Mouse (Mus musculus): Measurements from ENCODE around the gene Numbl.
"Not testable (repeated sequence)": the region's sequence is repeated elsewhere in the genome, so short reads cannot be mapped to it uniquely, and the experiment has no call there.

The Numbl gene

GRCm38 (mm10) chr7:27258205-27258899 is at the start of gene Numbl:
TSS of gene Numbl (plus strand) at chr7:27258433.
- peak; percentile 91 to 97 for DNase-seq (ENCODE audit: low spot score in 2 of 2)

- DNase-seq (ENCODE audit: low spot score in 2 of 2): no peak
These were observed 45.6 kb upstream of the Numbl start for GRCm38 (mm10) chr7:27212626-27213025.

DNA sequence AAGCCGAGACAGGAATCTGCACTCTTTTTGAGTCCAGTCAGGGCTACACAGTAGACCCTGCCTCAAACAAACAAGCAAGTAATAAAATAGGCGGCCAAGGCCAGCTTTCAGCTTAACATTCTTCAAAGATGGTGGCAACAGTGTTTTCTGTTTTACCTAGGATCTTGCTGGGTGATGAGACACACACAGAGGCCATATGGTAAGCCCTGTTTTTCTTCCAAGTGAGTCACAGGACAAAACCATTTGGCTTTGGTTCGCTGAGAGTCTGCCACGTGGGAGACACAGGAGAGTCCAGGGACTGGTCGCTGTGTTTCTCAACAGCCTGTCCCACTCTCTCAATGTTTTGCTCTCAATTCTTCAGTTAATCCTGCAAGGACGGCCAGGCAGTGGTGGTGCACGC is 39.6 kb upstream of the Numbl start:
- no peak for DNase-seq (ENCODE audit: low spot score in 2 of 2)

DNA sequence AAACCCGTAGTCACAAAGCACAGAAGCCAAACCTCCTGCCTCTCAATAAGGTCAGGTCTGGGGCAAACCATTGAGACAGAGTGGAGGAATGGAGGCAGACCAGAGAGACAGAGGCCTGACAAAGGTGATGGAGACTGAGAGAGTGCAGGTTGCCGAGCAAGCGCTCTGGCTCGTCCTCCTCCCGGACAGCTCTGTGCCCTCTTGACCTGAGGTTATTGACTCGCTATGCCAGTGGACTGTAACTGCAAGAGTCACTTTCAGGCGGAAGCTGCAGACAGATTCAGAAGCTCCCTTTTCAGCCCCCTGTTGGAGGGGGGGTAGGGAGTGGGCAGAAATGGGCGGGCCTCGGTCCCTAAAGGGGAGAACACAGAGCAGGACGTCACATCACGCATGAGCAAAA is 38.3 kb upstream of the Numbl start:
- no peak for DNase-seq (ENCODE audit: low spot score in 2 of 2)

DNA sequence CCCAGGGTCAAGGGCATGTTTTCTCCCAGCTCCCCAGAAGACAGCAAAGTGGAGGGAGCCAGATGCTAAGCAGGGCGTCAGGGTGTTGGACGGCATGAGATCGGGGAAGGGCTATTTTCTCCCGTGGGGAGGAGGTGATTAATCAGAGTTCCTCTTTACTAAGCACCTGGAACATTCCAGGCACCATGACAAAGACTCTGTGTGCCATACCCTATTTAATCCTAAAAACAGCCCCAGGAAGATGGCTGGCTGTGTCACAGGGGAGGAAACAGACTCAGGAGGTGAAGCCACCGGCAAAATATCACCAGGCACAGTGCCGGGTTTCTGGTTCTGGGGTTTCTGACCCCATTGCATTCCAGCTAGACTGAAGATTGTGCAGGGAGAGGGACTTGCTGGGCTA is 36.3 kb upstream of the Numbl start:
- DNase-seq (ENCODE audit: low spot score in 2 of 2): no peak

DNA sequence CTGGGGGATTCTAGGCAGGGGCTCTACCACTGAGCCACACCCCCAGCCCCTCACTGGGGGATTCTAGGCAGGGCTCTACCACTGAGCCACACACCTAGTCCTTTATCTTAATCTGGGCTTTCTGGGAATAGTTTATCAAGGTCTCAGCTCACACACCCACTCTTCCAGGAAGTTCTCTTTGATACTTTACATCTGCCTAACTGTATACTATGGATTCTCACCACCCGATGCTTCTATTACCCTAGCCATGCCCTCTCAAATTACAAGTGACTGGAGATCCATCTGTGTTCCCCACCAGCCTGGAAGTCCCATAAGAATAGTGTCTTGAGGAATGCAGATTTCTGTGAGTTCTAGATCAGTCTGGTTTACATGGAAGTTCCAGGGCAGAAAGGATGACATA is 35.7 kb upstream of the Numbl start:
- DNase-seq (ENCODE audit: low spot score in 2 of 2): no peak

GRCm38 (mm10) chr7:27224877-27225575 is 33.2 kb upstream of the Numbl start:
- no peak for DNase-seq (ENCODE audit: low spot score in 2 of 2)

GRCm38 (mm10) chr7:27227276-27227675 is 31.0 kb upstream of the Numbl start:
- no peak for DNase-seq (ENCODE audit: low spot score in 2 of 2)

DNA sequence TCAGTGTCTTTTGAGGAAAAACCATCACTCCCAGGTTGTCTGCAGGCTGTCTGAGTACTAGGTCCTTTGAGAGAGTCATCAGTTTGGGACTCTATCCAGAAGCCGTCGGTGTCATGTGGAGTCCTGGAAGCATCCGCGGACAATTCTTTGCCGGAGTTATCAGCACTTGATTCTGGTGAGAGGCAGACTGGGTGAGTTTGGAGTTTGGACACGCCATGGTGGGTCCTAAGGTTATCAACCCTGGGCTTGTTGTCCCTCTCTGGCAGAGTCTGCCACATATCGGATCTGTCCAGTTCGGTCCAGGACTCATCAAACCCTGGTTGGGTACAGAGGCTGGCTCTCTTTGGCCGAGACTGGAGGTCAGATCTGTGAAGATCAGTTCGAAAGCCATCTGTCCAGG is 30.6 kb upstream of the Numbl start:
- no peak for DNase-seq (ENCODE audit: low spot score in 2 of 2)

DNA sequence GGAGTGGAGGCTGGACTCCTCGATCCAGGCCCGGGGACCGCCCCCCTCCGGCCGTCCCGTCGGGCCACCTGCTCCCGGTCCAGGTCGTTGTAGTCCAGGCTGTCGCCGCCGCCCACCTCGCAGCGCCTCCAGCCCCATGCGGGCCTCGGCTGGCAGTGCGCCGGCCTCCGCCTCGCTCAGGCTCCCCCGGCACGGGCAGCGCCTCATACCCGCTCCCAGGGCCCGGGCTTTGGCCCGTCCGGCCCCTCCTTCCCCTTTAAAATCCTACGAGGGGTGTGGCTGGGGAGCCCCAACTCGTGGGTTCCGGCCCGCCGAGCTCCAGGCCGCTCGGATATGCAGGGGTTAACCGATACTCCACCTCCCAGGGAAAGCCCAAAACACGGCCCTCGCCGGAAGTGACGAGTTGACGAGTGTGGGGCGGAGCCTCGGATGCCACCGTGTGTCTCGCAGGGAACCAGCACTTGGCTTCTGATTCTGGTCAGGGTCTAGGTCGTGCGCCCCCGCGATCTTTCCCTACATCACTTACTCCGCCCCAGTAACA is 29.9 kb upstream of the Numbl start, which contains the start of gene Itpkc:
Gene Itpkc, minus strand, starts transcription at position 381 of the 541 bp plus-strand sequence.
- DNase-seq (ENCODE audit: low spot score in 2 of 2): peak; percentile 89 to 94

GRCm38 (mm10) chr7:27228865-27229264 is 29.4 kb upstream of the Numbl start:
- DNase-seq (ENCODE audit: low spot score in 2 of 2): no peak

DNA sequence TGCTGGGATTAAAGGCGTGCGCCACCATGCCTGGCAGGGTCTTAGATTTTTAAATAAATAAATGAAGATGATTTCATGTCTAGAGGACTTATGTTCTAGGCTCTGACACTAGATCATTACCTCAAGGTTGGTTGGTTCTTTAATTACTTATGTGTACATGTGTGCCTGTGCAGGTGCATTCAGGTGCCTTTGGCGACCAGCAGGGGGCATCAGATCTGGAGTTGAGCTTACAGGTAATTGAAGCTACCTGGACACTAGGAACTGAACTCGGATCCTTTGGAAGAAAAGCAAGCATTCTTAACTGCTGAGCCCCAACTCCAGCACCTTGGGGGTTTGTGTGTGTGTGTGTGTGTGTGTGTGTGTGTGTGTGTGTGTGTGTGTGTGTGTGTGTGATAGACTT is 27.5 kb upstream of the Numbl start:
- no peak for DNase-seq (ENCODE audit: low spot score in 2 of 2)

DNA sequence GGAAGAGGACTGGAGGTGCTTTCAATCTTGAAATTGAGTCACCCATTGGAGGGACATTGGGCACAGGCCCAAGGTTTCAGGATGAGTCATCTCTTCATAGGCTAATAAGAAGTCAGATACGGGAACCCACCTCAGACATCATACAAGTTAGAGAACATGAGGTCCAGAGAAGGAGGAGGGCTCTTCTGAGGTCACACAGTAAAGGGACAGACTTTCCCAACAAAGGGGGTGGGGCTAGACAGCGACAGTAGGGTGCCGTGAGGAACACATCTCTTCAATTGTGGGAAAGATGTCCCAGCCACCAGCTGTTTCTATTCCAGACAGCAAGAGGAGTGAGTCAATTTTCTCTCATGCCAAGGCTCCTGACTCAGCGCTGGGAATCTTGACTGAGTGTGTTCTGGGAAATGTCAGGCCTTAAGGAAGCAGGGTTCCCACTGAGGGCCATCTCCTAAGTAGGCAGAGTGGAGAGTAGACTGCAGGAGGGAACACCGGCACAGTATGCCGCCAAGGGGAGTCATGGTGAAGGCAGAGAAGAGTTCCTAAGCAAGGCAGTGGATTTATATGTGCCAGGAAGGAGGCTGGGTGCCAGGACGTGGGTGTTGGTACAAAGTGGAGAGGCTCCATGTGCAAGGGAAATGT is 26.4 kb upstream of the Numbl start:
- no peak for DNase-seq (ENCODE audit: low spot score in 2 of 2)

GRCm38 (mm10) chr7:27232781-27233281 is 25.4 kb upstream of the Numbl start, which contains the start of gene Coq8b:
TSS of gene Coq8b (plus strand) at chr7:27233023.
- DNase-seq (ENCODE audit: low spot score in 2 of 2): peak; percentile 88 to 95

GRCm38 (mm10) chr7:27233300-27233699 is 24.9 kb upstream of the Numbl start:
- DNase-seq (ENCODE audit: low spot score in 2 of 2): no peak

DNA sequence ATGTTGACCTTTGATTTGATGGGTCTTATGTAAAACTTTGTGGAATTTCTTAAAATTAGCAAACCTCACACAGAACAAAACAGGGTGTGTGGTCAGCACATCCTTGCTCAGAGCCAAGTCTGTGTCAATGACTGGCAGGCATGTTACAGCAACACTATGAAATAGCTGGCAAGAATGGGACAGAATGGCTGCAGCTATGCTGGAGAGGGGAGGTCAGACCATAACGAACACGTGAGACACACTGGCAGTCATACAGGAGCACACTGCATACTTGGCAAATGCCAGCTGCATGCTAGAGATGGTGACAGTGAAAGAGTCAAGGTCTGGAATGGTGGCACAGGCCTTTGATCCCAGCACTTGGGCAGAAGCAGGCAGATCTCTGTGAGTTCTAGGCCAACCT is 22.5 kb upstream of the Numbl start:
- DNase-seq (ENCODE audit: low spot score in 2 of 2): no peak

GRCm38 (mm10) chr7:27237527-27237926 is 20.7 kb upstream of the Numbl start:
- no peak for DNase-seq (ENCODE audit: low spot score in 2 of 2)

DNA sequence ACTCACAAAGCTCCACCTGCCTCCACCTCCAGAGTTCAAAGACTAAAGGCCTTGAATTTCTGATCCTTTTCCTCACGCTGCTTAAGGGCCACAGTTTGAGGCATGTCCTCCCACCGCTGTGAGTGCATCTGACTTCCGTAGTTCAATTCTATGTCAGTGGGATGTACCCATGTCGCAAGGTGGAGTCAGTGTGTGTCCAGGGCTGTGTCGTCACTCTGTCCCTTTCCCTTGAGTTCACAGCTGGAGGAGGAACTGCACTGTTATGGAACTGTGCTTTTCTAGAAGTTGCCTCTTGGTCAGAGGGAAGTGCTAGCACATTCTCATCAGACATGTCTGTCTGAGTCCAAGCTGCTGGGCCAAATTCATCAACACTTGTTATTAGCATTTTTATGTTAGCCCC is 19.7 kb upstream of the Numbl start:
- no peak for DNase-seq (ENCODE audit: low spot score in 2 of 2)

DNA sequence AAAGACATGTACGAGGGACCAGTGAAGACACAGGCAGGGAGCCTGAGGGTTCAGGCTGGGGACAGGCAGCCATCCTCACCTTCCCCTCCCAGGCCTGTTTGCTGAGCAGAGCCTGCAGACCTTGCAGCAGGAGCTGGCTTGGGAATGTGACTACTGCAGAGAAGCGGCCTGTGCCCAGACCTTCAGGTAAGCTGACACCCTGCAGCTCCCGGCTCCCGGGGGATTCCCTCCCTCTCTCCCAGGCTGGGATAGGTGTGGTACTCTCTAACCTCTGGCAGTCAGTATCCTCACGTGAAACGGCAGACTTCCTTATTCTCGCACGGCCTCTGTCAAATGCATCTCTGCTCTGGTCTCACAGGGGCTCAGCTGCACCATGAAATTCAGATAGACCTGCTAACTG is 15.0 kb upstream of the Numbl start:
- no peak for DNase-seq (ENCODE audit: low spot score in 2 of 2)

GRCm38 (mm10) chr7:27244088-27244487 is 14.1 kb upstream of the Numbl start:
- not testable (repeated sequence) for DNase-seq (ENCODE audit: low spot score in 2 of 2)

DNA sequence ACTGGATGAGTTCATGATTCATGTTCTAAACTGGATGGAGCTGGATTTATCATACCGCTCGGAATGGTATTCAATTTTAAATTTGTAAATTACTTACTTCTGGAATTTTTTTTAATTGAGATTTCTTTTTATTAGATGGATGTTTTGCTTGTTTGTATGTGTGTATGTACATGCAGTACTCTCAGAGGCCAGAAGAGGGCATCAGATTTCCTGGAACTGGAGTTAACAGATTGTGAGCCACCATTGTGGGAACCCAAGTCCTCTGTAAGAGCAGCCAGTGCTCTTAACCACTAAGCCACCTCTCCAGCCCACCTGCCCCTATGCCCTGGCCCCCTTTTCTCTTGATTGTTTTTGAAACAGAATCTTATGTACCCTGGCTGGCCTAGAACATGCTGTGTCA is 9.1 kb upstream of the Numbl start:
- no peak for DNase-seq (ENCODE audit: low spot score in 2 of 2)

- DNase-seq (ENCODE audit: low spot score in 2 of 2): no peak
These were observed 8.3 kb upstream of the Numbl start for GRCm38 (mm10) chr7:27249928-27250327.
